Mouse (Mus musculus) cerebellum, adult 2 months (tissue): ENCODE results near the gene Aff4. TPM values are rescaled to one million over a fixed set of nuclear protein-coding genes. Genes with fewer than 3 reads are reported as not detected.

Experiments used
- DNase-seq, 2 experiments: peaks; one replicate each; pipeline ENCODE4 v3.0.0; 2021
- H3K27ac ChIP-seq: fragments of 200-500 bp; 2 replicates; pipeline ENCODE4 v1.5.1; 2012; ENCODE audit warnings: low read length, control low read depth, inconsistent platforms; ENCODE audit not compliant: insufficient read depth
- H3K27me3 ChIP-seq: fragments of 200-500 bp; 2 replicates; pipeline ENCODE4 v1.6.1; 2012; ENCODE audit warnings: inconsistent platforms, mild to moderate bottlenecking, low read length, moderate library complexity; ENCODE audit not compliant: control insufficient read depth, insufficient read depth
- H3K4me1 ChIP-seq: fragments of 200-500 bp; 2 replicates; pipeline ENCODE4 v1.6.1; 2011; ENCODE audit warnings: low read length; ENCODE audit not compliant: control insufficient read depth, insufficient read depth
- H3K4me3 ChIP-seq: fragments of 200-500 bp; replicated peaks from 2 replicates; pipeline ENCODE3; 2011; ENCODE audit warnings: mild to moderate bottlenecking, low read depth, low read length, control low read depth; ENCODE audit not compliant: insufficient read depth
- CTCF ChIP-seq: fragments of 200-500 bp; IDR thresholded peaks from 2 replicates; pipeline ENCODE4 v1.5.1; 2011; ENCODE audit warnings: low read depth, mild to moderate bottlenecking, control low read depth, low read length, moderate library complexity, borderline replicate concordance; ENCODE audit not compliant: insufficient read depth
- POLR2A ChIP-seq: fragments of 200-500 bp; IDR thresholded peaks from 2 replicates; pipeline ENCODE4 v1.6.1; 2011; ENCODE audit warnings: low read length, control low read depth, borderline replicate concordance; ENCODE audit not compliant: insufficient read depth
- WGBS: fragments of 180-500 bp; shearing (Covaris S2); methylation state at CpG from one replicate; pipeline ENCODE4 v1.1.7; 2018; 5-methylcytosine and 5-hydroxymethylcytosine counted together
- polyA plus RNA-seq: library from polyadenylated mRNA; depleted of rRNA; stranded (reverse); fragments of >200 nt; gene quantifications from 2 replicates; pipeline ENCODE4 v1.2.3, GENCODE M21; 2012; rRNA removed

Gene Aff4
- polyA plus RNA-seq, 1 experiment, result 48.2 TPM

DNA sequence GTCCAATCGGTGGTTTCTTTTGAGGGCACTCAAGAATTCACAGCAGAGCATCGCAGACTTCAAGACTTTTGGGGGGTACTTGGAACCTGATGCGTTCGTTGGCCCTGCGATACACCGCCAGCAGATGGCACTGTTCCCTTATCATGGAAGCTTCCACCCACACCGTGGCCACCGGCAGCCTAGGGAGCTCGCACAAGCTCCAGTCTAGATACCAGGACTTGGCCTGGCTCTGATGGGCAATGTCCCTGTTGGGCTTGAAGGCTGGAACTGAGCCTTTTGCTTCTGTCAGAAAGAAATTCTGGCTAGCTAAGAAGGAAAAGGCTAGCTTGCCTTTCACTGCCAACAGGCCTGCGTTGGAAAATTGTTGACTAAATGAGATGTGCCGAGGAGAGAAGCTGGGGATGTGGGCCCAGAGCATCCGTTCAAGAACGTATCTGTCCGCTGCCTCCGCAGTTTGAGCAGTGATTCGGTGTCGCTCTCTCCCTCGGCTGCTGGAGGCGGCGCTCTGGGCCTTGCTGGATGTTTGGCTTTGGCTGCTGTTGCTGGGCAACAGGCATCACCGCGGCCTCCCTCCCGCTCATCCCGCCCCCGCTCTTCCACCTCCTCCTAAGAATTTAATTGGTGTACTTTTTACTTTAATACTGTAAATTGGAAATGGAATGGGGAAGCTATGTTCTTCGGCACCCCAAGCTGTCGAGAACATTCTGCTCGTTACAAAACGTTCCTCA is 119.5 kb downstream of the Aff4 start, which contains the start of gene Gm9837:
Gm9837 (minus strand) TSS at position 512 of the 728 bp plus-strand sequence.
- 5% methylated on average over 29 of the region's 29 CpGs for WGBS
- H3K4me3 ChIP-seq, result peak within 1 kb of the TSS; percentile 43
- H3K4me1 ChIP-seq, result peaks cover 10% of the 10 kb centered on the region; the same call in 1 of the 2 replicates
- TF ChIP-seq CTCF, result peak; percentile 97
- TF ChIP-seq POLR2A, result no peak
- DNase-seq, result peak; percentile 92 to 96
- H3K27ac ChIP-seq, result peak within 1 kb of the TSS; percentile 83
- no peaks in the 10 kb centered on the region for H3K27me3 ChIP-seq

Other genes starting within 250 kb of the Aff4 start
- gene Hspa4, start 50.4 kb upstream of the Aff4 start, polyA plus RNA-seq, result 86.9 and 87.9 TPM in 2 replicates
- 10.8 and 11.8 TPM in 2 replicates for gene Zcchc10, start 26.2 kb upstream of the Aff4 start, polyA plus RNA-seq
- not detected in 2 replicates for gene Leap2, start 72.3 kb downstream of the Aff4 start, polyA plus RNA-seq
- 447 and 454 TPM in 2 replicates for gene Uqcrq, start 80.0 kb downstream of the Aff4 start, polyA plus RNA-seq
- 2.2 and 2.5 TPM in 2 replicates for gene Gdf9, start 80.2 kb downstream of the Aff4 start, polyA plus RNA-seq
- 0.06 TPM in 1 of 2 replicates, not detected in the other for gene Gm10447, start 106.3 kb downstream of the Aff4 start, polyA plus RNA-seq
- gene Shroom1, start 106.4 kb downstream of the Aff4 start, polyA plus RNA-seq, result 7.7 and 8.8 TPM in 2 replicates
- not detected in 2 replicates for gene Gm9837, start 119.6 kb downstream of the Aff4 start, polyA plus RNA-seq
- gene Gm9945, start 129.3 kb downstream of the Aff4 start, polyA plus RNA-seq, result 0.65 and 1.6 TPM in 2 replicates
- gene Sowaha, start 129.4 kb downstream of the Aff4 start, polyA plus RNA-seq, result 23.1 and 27.1 TPM in 2 replicates
- gene Sept8, start 168.4 kb downstream of the Aff4 start, polyA plus RNA-seq, result 318 and 354 TPM in 2 replicates
- gene Kif3a, start 216.5 kb downstream of the Aff4 start, polyA plus RNA-seq, result 91.1 and 93.2 TPM in 2 replicates